7 mouse cellular contexts compared by ENCODE assay signal in the genomic region with DNA sequence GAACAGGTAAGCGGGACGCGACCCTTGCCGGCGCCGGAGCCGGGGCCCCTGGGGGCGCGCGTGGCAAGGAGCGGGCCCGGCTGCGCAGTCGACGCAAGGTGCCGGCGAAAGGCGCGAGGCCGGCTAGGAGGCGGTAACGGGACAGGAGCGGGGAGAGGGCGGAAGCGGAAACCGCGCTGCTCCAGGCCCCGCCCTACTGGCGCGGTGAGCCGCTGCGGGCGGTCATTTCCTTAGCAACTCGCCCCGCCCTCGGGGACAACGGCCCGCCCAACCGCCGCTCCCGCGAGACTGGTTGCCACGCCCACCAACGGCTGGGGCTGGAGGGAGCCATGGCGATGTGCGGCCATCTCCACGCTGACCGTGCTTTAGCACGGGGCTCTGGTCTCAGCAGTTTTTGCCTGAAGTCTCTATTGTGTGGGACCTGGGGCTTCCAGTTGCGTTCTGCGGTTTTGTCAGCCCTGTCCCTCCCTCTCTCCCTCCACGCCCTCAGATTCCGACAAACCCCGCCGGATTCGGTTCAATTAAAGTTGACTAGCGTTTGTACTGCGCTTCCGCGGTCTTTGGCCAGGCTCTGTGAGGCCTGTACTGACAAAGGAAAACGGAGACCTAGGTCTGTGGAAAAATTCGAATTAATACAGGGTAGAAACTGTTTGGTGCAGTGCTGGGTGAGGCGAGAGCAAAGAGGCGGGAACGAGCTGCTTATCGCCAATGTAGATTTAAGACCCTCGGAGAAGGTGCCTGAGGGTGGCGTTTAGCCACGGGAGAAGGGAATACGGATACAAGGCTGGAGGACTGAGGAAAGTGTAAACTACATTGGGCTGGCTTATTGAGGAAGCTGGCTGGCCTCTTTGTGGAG. TPM values are rescaled to one million over a fixed set of nuclear protein-coding genes. Genes with fewer than 3 reads are reported as not detected.
A peak's percentile ranks its signal among the peaks of the same experiment; 100 is the strongest.
DNase-seq lines count a peak whose midpoint lies in the region; ATAC-seq lines count a peak whose summit lies in the region.

Gene Ppm1g (minus strand): TSS at position 240 of the 856 bp plus-strand sequence.

- ATAC-seq in granulocyte monocyte progenitor cell, adult 5-6 weeks (replicated peaks; ENCODE audit: poor library complexity, severe bottlenecking) = peak; percentile 93
- peak; percentile 95 for ATAC-seq in limb, embryonic 11.5 days (ENCODE audit: insufficient number of reproducible peaks, low FRiP score, low TSS enrichment, low read depth)
- peak; percentile 95 for ATAC-seq in midbrain, embryonic 14.5 days (ENCODE audit: low FRiP score, low TSS enrichment)

- H3K36me3 ChIP-seq in embryonic facial prominence, embryonic 10.5 days (replicated peaks) = peaks cover 7% of the 10 kb centered on the region; the same call in 1 of the 2 replicates
- H3K36me3 ChIP-seq in limb, embryonic 11.5 days (ENCODE audit: control insufficient read depth, insufficient read depth, low read length) = 0 out of 2 replicates have a peak, but pooled peaks cover 2% of the 10 kb centered on the region
- no peaks in the 10 kb centered on the region for H3K36me3 ChIP-seq in midbrain, embryonic 14.5 days (ENCODE audit: control insufficient read depth, insufficient read depth, low read length)

- H3K4me1 ChIP-seq in embryonic facial prominence, embryonic 10.5 days = peaks cover 16% of the 10 kb centered on the region
- 0 out of 2 replicates have a peak, but pooled peaks cover 3% of the 10 kb centered on the region for H3K4me1 ChIP-seq in limb, embryonic 11.5 days (ENCODE audit: control insufficient read depth, insufficient read depth, low read length)
- H3K4me1 ChIP-seq in midbrain, embryonic 14.5 days (ENCODE audit: control insufficient read depth, insufficient read depth, low read length) = no peaks in the 10 kb centered on the region; the same call in 1 of the 2 replicates

- peak; percentile 99 for DNase-seq in adrenal gland, postnatal 10 days
- DNase-seq in embryonic facial prominence, embryonic 10.5 days (ENCODE audit: low spot score) = peak; percentile 98
- peak; percentile 98 for DNase-seq in kidney, adult 18-20 months
- peak; percentile 99 for DNase-seq in limb, embryonic 11.5 days (ENCODE audit: low spot score)
- DNase-seq in midbrain, embryonic 14.5 days = peak; percentile 99
- DNase-seq in spleen, adult 18-20 months = peak; percentile 96 to 99

- H3K4me2 ChIP-seq in limb, embryonic 11.5 days (ENCODE audit: low read depth, severe bottlenecking) = peak within 1 kb of the TSS; percentile 82
- peak within 1 kb of the TSS; percentile 61 for H3K4me2 ChIP-seq in midbrain, embryonic 14.5 days (ENCODE audit: low read length)

- under 1% methylated on average over 70 of the region's 70 CpGs for WGBS in embryonic facial prominence, embryonic 10.5 days
- under 1% methylated on average over 65 of the region's 70 CpGs for WGBS in limb, embryonic 11.5 days
- under 1% methylated on average over 69 of the region's 70 CpGs for WGBS in midbrain, embryonic 14.5 days

- H3K9ac ChIP-seq in limb, embryonic 11.5 days (ENCODE audit: low read length) = peak within 1 kb of the TSS; percentile 93
- peak within 1 kb of the TSS; percentile 77 for H3K9ac ChIP-seq in midbrain, embryonic 14.5 days (replicated peaks; ENCODE audit: low read length)

- H3K4me3 ChIP-seq in embryonic facial prominence, embryonic 10.5 days = peak within 1 kb of the TSS; percentile 99
- H3K4me3 ChIP-seq in limb, embryonic 11.5 days (ENCODE audit: low read depth, low read length) = peak within 1 kb of the TSS; percentile 98
- peak within 1 kb of the TSS; percentile 63 for H3K4me3 ChIP-seq in midbrain, embryonic 14.5 days (replicated peaks; ENCODE audit: low read depth, low read length)

- H3K27ac ChIP-seq in embryonic facial prominence, embryonic 10.5 days (replicated peaks) = peak within 1 kb of the TSS; percentile 97
- peak within 1 kb of the TSS; percentile 85 for H3K27ac ChIP-seq in limb, embryonic 11.5 days (replicated peaks; ENCODE audit: low read depth, low read length)
- peak within 1 kb of the TSS; percentile 93 for H3K27ac ChIP-seq in midbrain, embryonic 14.5 days (replicated peaks; ENCODE audit: low read depth, low read length)

- H3K27me3 ChIP-seq in embryonic facial prominence, embryonic 10.5 days (replicated peaks; ENCODE audit: low read depth, poor library complexity, severe bottlenecking) = no peaks in the 10 kb centered on the region
- H3K27me3 ChIP-seq in limb, embryonic 11.5 days (ENCODE audit: control insufficient read depth, insufficient read depth, low read length) = no peaks in the 10 kb centered on the region
- H3K27me3 ChIP-seq in midbrain, embryonic 14.5 days (ENCODE audit: control insufficient read depth, insufficient read depth, low read length) = no peaks in the 10 kb centered on the region

- H3K9me3 ChIP-seq in embryonic facial prominence, embryonic 10.5 days = no peaks in the 10 kb centered on the region
- H3K9me3 ChIP-seq in limb, embryonic 11.5 days (ENCODE audit: control insufficient read depth, low read length) = no peaks in the 10 kb centered on the region
- H3K9me3 ChIP-seq in midbrain, embryonic 14.5 days (ENCODE audit: control insufficient read depth, low read length) = no peaks in the 10 kb centered on the region

RNA-seq across cellular contexts. Expression of gene Ppm1g, which starts in this region (rescaled TPM):
- total RNA-seq in adrenal gland, postnatal 10 days (2021) = 100 to 1,000 TPM; 125 to 127 TPM
- 185 and 197 TPM in 2 replicates for polyA plus RNA-seq in embryonic facial prominence, embryonic 10.5 days (2016; fragmentation: Nextera tagmentation; extraction: Ambion mirVana)
- total RNA-seq in granulocyte monocyte progenitor cell, adult 5-6 weeks (2014; fragmentation: Nextera tagmentation) = 155 and 167 TPM in 2 replicates
- total RNA-seq in granulocyte monocyte progenitor cell, adult 5-6 weeks (2017) = 175 and 201 TPM in 2 replicates
- 154 and 159 TPM in 2 replicates for polyA plus RNA-seq in limb, embryonic 11.5 days (2014; fragmentation: Nextera tagmentation; extraction: Ambion mirVana)
- 162 and 163 TPM in 2 replicates for polyA plus RNA-seq in midbrain, embryonic 14.5 days (2014; fragmentation: Nextera tagmentation; extraction: Ambion mirVana)

Comparison
In these comparisons a context has a peak if more than half of its experiments do, and no peak if none do; other contexts are left out.
1. Peak in every context shown above with its lines: DNase-seq, ATAC-seq, H3K4me3 ChIP-seq and H3K27ac ChIP-seq.